Mouse (Mus musculus) G1E (cell line): ENCODE measurements at regions not wholly inside any gene's neighbourhood (a gene's known extent, or its start where the extent isn't known, plus 50 kb on each side); places are given as distances from the start of the nearest gene placed in this dataset.

Experiments
- ATAC-seq: 2 replicates; pipeline ENCODE4 v1.8.0; 2016; ENCODE audit warnings: mild to moderate bottlenecking; ENCODE audit not compliant: insufficient number of reproducible peaks, poor library complexity, low FRiP score, severe bottlenecking; ENCODE audit errors: extremely low read depth
- DNase-seq: peaks from one replicate; pipeline ENCODE4 v3.0.0; 2012; ENCODE audit warnings: low spot score
- H3K27me3 ChIP-seq: 2 replicates; pipeline ENCODE4 v1.6.1; 2012; ENCODE audit warnings: mild to moderate bottlenecking, low read length, inconsistent platforms; ENCODE audit not compliant: insufficient read depth
- H3K36me3 ChIP-seq: replicated peaks from 2 replicates; pipeline ENCODE3; 2012; ENCODE audit warnings: mild to moderate bottlenecking, inconsistent platforms
- H3K4me1 ChIP-seq: 2 replicates; pipeline ENCODE4 v1.6.1; 2012; ENCODE audit warnings: low read depth, low read length, inconsistent platforms, mixed read lengths; ENCODE audit not compliant: insufficient read depth
- H3K4me3 ChIP-seq: 2 replicates; pipeline ENCODE4 v1.5.1; 2012; ENCODE audit warnings: low read depth, mild to moderate bottlenecking, inconsistent platforms, low read length, moderate library complexity, mixed read lengths
- H3K9me3 ChIP-seq: replicated peaks from 2 replicates; pipeline ENCODE4 v1.6.1; 2012; ENCODE audit warnings: inconsistent platforms
- CTCF ChIP-seq: IDR thresholded peaks from 2 replicates; pipeline ENCODE4 v1.5.1; 2012; ENCODE audit warnings: low read depth, low read length, inconsistent platforms, mixed read lengths
- GATA1 ChIP-seq: IDR thresholded peaks from 2 replicates; pipeline ENCODE4 v1.6.1; 2012; ENCODE audit warnings: borderline replicate concordance, low read length, inconsistent platforms, mixed read lengths
- GATA2 ChIP-seq: IDR thresholded peaks from 2 replicates; pipeline ENCODE4 v1.6.1; 2012; ENCODE audit warnings: low read depth, low read length, inconsistent platforms, borderline replicate concordance
- POLR2AphosphoS5 ChIP-seq: IDR thresholded peaks from 2 replicates; pipeline ENCODE4 v1.6.1; 2012; ENCODE audit warnings: low read depth, low read length, inconsistent platforms; ENCODE audit not compliant: insufficient replicate concordance
- TAL1 ChIP-seq: conservative IDR thresholded peaks from 2 replicates; pipeline ENCODE4 v1.6.1; 2012; ENCODE audit warnings: low read depth, low read length, inconsistent platforms, mixed read lengths

DNA sequence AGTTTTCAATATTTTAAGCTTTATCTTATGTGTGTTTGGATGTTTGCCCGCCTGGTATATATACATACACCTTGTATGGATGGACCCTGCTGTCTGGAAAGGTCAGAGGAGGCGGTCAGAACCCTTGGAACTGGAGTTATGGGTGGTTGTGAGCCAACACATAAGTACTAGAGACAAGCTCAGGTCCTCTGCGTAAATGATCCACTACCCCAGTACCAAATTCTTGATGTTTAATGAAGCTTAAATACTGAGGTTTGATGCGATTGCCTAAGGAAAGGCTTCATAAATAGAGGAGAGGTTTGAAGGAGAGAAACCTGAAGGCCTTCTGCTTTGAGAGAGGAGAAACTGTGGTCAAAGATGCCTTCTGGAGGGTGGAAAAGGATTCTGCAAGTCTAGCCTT is 388.8 kb downstream of the Med10 start:
- H3K4me3 ChIP-seq, result no peak overlapping the region
- H3K9me3 ChIP-seq, result peaks cover 39% of the 10 kb centered on the region
- TF ChIP-seq GATA2 (no peak), CTCF (no peak), GATA1 (no peak), TAL1 (no peak), POLR2AphosphoS5 (no peak)
- no peaks in the 10 kb centered on the region for H3K36me3 ChIP-seq
- no peaks in the 10 kb centered on the region for H3K4me1 ChIP-seq
- ATAC-seq, result no peak
- DNase-seq, result no peak
- H3K27me3 ChIP-seq, result no peaks in the 10 kb centered on the region

DNA sequence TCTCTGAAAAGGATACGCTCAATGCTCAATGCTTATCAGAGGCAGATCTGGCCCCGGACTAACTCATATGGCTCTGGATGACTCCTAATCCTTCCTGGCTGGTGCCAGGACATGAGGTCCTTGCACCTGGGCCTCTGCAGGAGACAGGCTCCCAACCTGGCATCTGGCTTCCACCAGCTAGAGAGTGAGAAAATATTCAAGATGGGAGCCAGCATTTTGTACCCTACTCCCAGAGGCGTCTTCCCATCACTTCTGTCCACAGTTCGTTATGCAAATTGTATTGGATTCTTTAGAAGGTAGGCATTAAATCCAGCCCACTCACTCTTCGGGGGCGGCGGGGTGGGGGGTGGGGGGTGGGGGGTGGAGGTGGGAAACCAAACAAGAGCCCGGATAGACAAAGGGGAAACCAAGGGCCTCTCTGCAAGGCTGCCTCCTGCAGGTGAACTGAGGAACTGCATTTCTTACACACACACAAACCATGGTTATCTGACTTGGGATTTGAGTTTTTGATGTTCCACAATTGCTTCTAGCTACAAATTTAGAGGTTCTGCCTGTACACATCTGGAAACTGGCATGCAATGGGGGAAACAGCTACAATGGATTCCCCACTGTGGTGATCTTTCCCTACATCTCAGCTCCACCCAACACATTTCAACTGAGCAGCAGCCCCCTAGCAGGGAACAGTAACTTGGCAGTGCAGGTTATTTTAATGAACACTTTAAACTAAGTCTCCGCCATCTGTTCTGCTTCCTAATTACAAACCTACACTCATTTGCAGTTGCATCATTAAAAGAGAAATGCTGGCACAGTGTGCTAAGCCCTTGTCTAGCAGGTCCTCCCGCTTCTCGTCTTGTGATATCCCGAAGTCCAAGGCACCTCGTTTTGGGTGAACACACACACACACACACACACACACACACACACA is 390.2 kb downstream of the Med10 start:
- Histone ChIP-seq H3K9me3 (peaks cover 33% of the 10 kb centered on the region), H3K4me1 (no peaks in the 10 kb centered on the region), H3K36me3 (no peaks in the 10 kb centered on the region), H3K4me3 (no peak overlapping the region), H3K27me3 (no peaks in the 10 kb centered on the region)
- TF ChIP-seq POLR2AphosphoS5 (no peak), CTCF (no peak), GATA1 (no peak), TAL1 (no peak), GATA2 (no peak)
- ATAC-seq (no peak), DNase-seq (no peak)

DNA sequence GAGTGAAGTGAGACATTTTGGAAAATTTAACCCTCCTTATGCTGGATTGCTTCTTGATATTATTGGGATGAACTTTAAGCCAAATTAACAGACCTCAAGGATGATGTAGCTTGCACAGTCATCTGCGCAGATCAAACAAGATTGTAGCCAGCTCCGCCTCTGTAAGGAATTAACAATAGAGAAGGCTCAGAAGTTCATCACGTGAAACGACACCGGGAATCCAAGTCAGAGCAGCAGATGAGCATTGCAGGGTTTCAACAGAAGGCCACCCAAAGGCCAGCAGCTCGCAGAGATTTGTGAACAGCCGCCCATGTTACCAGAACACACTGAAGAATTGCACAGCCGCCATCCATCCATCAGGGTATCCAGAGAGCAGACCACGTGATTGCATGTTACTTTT is 391.1 kb downstream of the Med10 start:
- H3K9me3 ChIP-seq, result peaks cover 33% of the 10 kb centered on the region

GRCm38 (mm10) chr13:70195854-70196253 is 393.7 kb downstream of the Med10 start:
- Histone ChIP-seq H3K4me1 (no peaks in the 10 kb centered on the region), H3K9me3 (peaks cover 33% of the 10 kb centered on the region), H3K4me3 (no peak overlapping the region), H3K36me3 (no peaks in the 10 kb centered on the region), H3K27me3 (no peaks in the 10 kb centered on the region)
- TF ChIP-seq POLR2AphosphoS5, result no peak
- no peak for TF ChIP-seq TAL1
- TF ChIP-seq CTCF, result no peak
- TF ChIP-seq GATA1, result no peak
- no peak for DNase-seq
- ATAC-seq, result no peak

More for the DNA sequence above, 391.1 kb downstream of the Med10 start:
- TF ChIP-seq TAL1 (no peak), GATA1 (no peak), CTCF (no peak), POLR2AphosphoS5 (no peak), GATA2 (no peak)
- no peak overlapping the region for H3K4me3 ChIP-seq
- no peak for ATAC-seq
- H3K36me3 ChIP-seq, result no peaks in the 10 kb centered on the region
- no peak for DNase-seq
- no peaks in the 10 kb centered on the region for H3K27me3 ChIP-seq
- H3K4me1 ChIP-seq, result no peaks in the 10 kb centered on the region

- Histone ChIP-seq H3K4me1 (no peaks in the 10 kb centered on the region), H3K36me3 (no peaks in the 10 kb centered on the region), H3K9me3 (peaks cover 20% of the 10 kb centered on the region), H3K27me3 (no peaks in the 10 kb centered on the region), H3K4me3 (no peak overlapping the region)
- ATAC-seq (no peak), DNase-seq (no peak)
- no peak for TF ChIP-seq TAL1
- TF ChIP-seq POLR2AphosphoS5, result no peak
- TF ChIP-seq GATA1, result no peak
- TF ChIP-seq CTCF, result no peak
- TF ChIP-seq GATA2, result no peak
Observed at GRCm38 (mm10) chr13:70198638-70199037, 396.4 kb downstream of the Med10 start.

DNA sequence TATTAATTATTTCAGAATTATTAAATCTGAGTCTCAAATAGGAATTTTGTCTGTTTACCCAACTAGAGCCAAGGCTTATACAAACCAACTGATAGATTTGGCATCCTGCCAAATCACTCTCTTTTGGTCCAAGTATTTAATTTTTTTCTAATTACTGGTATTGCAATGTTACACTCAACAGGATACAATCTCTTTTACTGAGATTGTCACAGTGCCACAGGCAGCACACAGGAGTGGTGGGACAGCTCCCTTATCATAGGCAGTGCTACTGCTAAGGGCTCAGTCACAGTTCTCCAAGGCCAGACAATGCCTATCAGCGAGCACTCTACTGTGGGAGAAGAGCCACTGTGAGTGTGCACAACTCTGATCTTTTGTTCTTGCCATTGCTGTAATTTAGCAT is 396.9 kb downstream of the Med10 start:
- peaks cover 20% of the 10 kb centered on the region for H3K9me3 ChIP-seq
- DNase-seq, result no peak
- no peaks in the 10 kb centered on the region for H3K27me3 ChIP-seq
- no peak for ATAC-seq
- TF ChIP-seq GATA1, result no peak
- TF ChIP-seq TAL1, result no peak
- TF ChIP-seq CTCF, result no peak
- TF ChIP-seq POLR2AphosphoS5, result no peak
- TF ChIP-seq GATA2, result no peak
- no peaks in the 10 kb centered on the region for H3K36me3 ChIP-seq
- H3K4me3 ChIP-seq, result no peak overlapping the region
- H3K4me1 ChIP-seq, result no peaks in the 10 kb centered on the region
